In the genomic region with DNA sequence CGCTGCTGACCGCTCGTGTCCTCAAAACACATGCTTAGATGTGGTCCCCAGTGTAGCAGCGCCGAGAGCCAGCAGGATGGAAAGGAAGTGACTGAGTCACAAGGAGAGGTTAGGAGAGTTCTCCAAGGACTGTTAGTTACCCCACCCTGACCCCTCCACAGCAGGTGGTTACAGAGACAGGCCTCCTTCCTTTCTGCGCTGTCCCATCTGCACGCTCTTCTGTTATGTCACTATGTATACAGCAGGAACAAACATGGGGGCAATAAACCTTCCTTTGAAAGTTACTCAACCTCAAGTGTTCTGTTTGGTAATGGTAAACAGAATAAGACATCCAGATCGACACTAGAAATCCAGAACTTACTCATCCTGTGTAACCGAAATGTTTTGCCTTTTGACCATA, we compare ENCODE assay signal across 22 mouse cellular contexts. TPM values are rescaled to one million over a fixed set of nuclear protein-coding genes. Genes with fewer than 3 reads are reported as not detected.
"Had no signal": no experiment of that assay in that cellular context is flagged by ENCODE, and none has a peak within 500 bp of the region (broad histone marks: within the 10 kb centered on the region; RNA-seq: fewer than 3 reads in every experiment).

No protein-coding gene starts in this region.

- H3K27ac ChIP-seq: limb, embryonic 12.5 days; limb, embryonic 15.5 days; liver, embryonic 13.5 days; lung, embryonic 15.5 days; midbrain, embryonic 12.5 days; midbrain, embryonic 15.5 days; neural tube, embryonic 12.5 days; neural tube, embryonic 15.5 days had no signal

- H3K4me3 ChIP-seq: limb, embryonic 12.5 days; limb, embryonic 15.5 days; liver, embryonic 13.5 days; lung, embryonic 15.5 days; midbrain, embryonic 12.5 days; midbrain, embryonic 15.5 days; neural tube, embryonic 12.5 days; neural tube, embryonic 15.5 days had no signal

- H3K4me1 ChIP-seq: liver, embryonic 13.5 days had no signal

- DNase-seq: kidney, adult 18-20 months; kidney, adult 9 months; kidney, postnatal 14 days; kidney, postnatal 4 days; left cerebral cortex, postnatal 4 days; liver, embryonic 13.5 days; lung, adult 18-20 months; lung, postnatal 14 days; lung, postnatal 4 days; retina, postnatal 1 day; right cerebral cortex, postnatal 25 days; thymus, adult 18-20 months; thymus, postnatal 36 days had no signal

- H3K9ac ChIP-seq: limb, embryonic 12.5 days; limb, embryonic 15.5 days; liver, embryonic 13.5 days; lung, embryonic 15.5 days; midbrain, embryonic 12.5 days; midbrain, embryonic 15.5 days; neural tube, embryonic 12.5 days; neural tube, embryonic 15.5 days had no signal

- H3K36me3 ChIP-seq: limb, embryonic 12.5 days; limb, embryonic 15.5 days; liver, embryonic 13.5 days; lung, embryonic 15.5 days; midbrain, embryonic 12.5 days; midbrain, embryonic 15.5 days; neural tube, embryonic 12.5 days; neural tube, embryonic 15.5 days had no signal

- ATAC-seq: midbrain, embryonic 15.5 days had no signal

- H3K27me3 ChIP-seq: limb, embryonic 15.5 days; liver, embryonic 13.5 days; lung, embryonic 15.5 days; midbrain, embryonic 12.5 days; midbrain, embryonic 15.5 days; neural tube, embryonic 12.5 days; neural tube, embryonic 15.5 days had no signal

- H3K9me3 ChIP-seq: limb, embryonic 12.5 days; limb, embryonic 15.5 days; liver, embryonic 13.5 days; lung, embryonic 15.5 days; midbrain, embryonic 12.5 days; midbrain, embryonic 15.5 days; neural tube, embryonic 12.5 days; neural tube, embryonic 15.5 days had no signal

- H3K4me2 ChIP-seq: limb, embryonic 12.5 days; limb, embryonic 15.5 days; liver, embryonic 13.5 days; lung, embryonic 15.5 days; midbrain, embryonic 12.5 days; midbrain, embryonic 15.5 days; neural tube, embryonic 12.5 days; neural tube, embryonic 15.5 days had no signal

RNA-seq across cellular contexts. Expression of a gene that starts 24.9 kb away (rescaled TPM):
- total RNA-seq: megakaryocyte progenitor cell, adult 5-6 weeks had no signal
- polyA plus RNA-seq: spleen, adult 2 months had no signal
